Mouse (Mus musculus) spleen, adult 2 months (tissue): ENCODE data around the gene Sgip1. TPM values are rescaled to one million over a fixed set of nuclear protein-coding genes. Genes with fewer than 3 reads are reported as not detected.

Source experiments
- DNase-seq, 2 experiments: peaks; one replicate each; pipeline versions ENCODE4 v3.0.0 to v3.0.0-alpha.2; 2012 to 2021; ENCODE audit warnings: low spot score in 2 of 2, low read depth in 1 of 2
- H3K27ac ChIP-seq: fragments of 200-500 bp; 2 replicates; pipeline ENCODE4 v1.5.1; 2012; ENCODE audit warnings: low read length, inconsistent platforms; ENCODE audit not compliant: insufficient read depth
- H3K27me3 ChIP-seq: fragments of 200-500 bp; 2 replicates; pipeline ENCODE4 v1.6.1; 2012; ENCODE audit warnings: mild to moderate bottlenecking, moderate library complexity, low read length, inconsistent platforms; ENCODE audit not compliant: control insufficient read depth, insufficient read depth
- H3K36me3 ChIP-seq: fragments of 200-500 bp; 2 replicates; pipeline ENCODE4 v1.6.1; 2012; ENCODE audit warnings: mild to moderate bottlenecking, low read length, inconsistent platforms; ENCODE audit not compliant: control insufficient read depth, insufficient read depth
- H3K4me1 ChIP-seq: fragments of 200-500 bp; 2 replicates; pipeline ENCODE4 v1.6.1; 2011; ENCODE audit warnings: inconsistent platforms; ENCODE audit not compliant: control insufficient read depth, insufficient read depth, insufficient read length
- H3K4me3 ChIP-seq: fragments of 200-500 bp; 2 replicates; pipeline ENCODE4 v1.5.1; 2011; ENCODE audit warnings: mild to moderate bottlenecking, inconsistent platforms; ENCODE audit not compliant: insufficient read depth, insufficient read length; ENCODE audit errors: extremely low read depth
- CTCF ChIP-seq: fragments of 200-500 bp; IDR thresholded peaks from 2 replicates; pipeline ENCODE4 v1.5.1; 2011; ENCODE audit warnings: mild to moderate bottlenecking, inconsistent platforms; ENCODE audit not compliant: insufficient read depth, insufficient read length, insufficient replicate concordance; ENCODE audit errors: extremely low read depth
- POLR2A ChIP-seq: fragments of 200-500 bp; IDR thresholded peaks from 2 replicates; pipeline ENCODE4 v1.6.1; 2011; ENCODE audit warnings: low read depth, low read length, inconsistent platforms
- WGBS: fragments of 180-500 bp; shearing (Covaris S2); methylation state at CpG from one replicate; pipeline ENCODE4 v1.1.7; 2018; 5-methylcytosine and 5-hydroxymethylcytosine counted together
- polyA plus RNA-seq: library from polyadenylated mRNA; depleted of rRNA; stranded (reverse); fragments of >200 nt; gene quantifications from 2 replicates; pipeline ENCODE4 v1.2.3, GENCODE M21; 2012

The Sgip1 gene
- polyA plus RNA-seq, 1 experiment, result 0.60 TPM

GRCm38 (mm10) chr4:102762075-102762474 lies 21.0 kb downstream of the Sgip1 start:
- no peak overlapping the region for H3K4me3 ChIP-seq
- no peak for DNase-seq
- no peaks in the 10 kb centered on the region for H3K36me3 ChIP-seq
- 70% methylated on average over 7 of the region's 7 CpGs for WGBS
- TF ChIP-seq CTCF, result no peak
- TF ChIP-seq POLR2A, result no peak
- H3K27ac ChIP-seq, result no peak overlapping the region
- H3K4me1 ChIP-seq, result peaks cover 2% of the 10 kb centered on the region
- H3K27me3 ChIP-seq, result peaks cover 5% of the 10 kb centered on the region

GRCm38 (mm10) chr4:102769070-102769469 lies 28.0 kb downstream of the Sgip1 start:
- TF ChIP-seq POLR2A (no peak), CTCF (no peak)
- no peaks in the 10 kb centered on the region for H3K4me1 ChIP-seq
- no peaks in the 10 kb centered on the region for H3K36me3 ChIP-seq
- no peak for DNase-seq
- WGBS, result 57% methylated on average over 1 of the region's 1 CpGs
- H3K4me3 ChIP-seq, result no peak overlapping the region
- no peak overlapping the region for H3K27ac ChIP-seq
- no peaks in the 10 kb centered on the region for H3K27me3 ChIP-seq

GRCm38 (mm10) chr4:102769936-102770335 lies 28.8 kb downstream of the Sgip1 start:
- Histone ChIP-seq H3K27ac (no peak overlapping the region), H3K36me3 (no peaks in the 10 kb centered on the region), H3K4me3 (no peak overlapping the region), H3K27me3 (no peaks in the 10 kb centered on the region), H3K4me1 (no peaks in the 10 kb centered on the region)
- TF ChIP-seq POLR2A (no peak), CTCF (no peak)
- no peak for DNase-seq
- WGBS, result 77% methylated on average over 6 of the region's 6 CpGs

GRCm38 (mm10) chr4:102771598-102772357 lies 30.7 kb downstream of the Sgip1 start:
- TF ChIP-seq CTCF, result no peak
- TF ChIP-seq POLR2A, result no peak
- H3K27me3 ChIP-seq, result no peaks in the 10 kb centered on the region
- 85% methylated on average over 5 of the region's 5 CpGs for WGBS
- no peak overlapping the region for H3K27ac ChIP-seq
- no peaks in the 10 kb centered on the region for H3K4me1 ChIP-seq
- H3K4me3 ChIP-seq, result no peak overlapping the region
- DNase-seq, result no peak
- H3K36me3 ChIP-seq, result no peaks in the 10 kb centered on the region

- H3K36me3 ChIP-seq, result no peaks in the 10 kb centered on the region
- no peak for DNase-seq
- no peak overlapping the region for H3K4me3 ChIP-seq
- no peaks in the 10 kb centered on the region for H3K4me1 ChIP-seq
- no peaks in the 10 kb centered on the region for H3K27me3 ChIP-seq
- WGBS, result 92% methylated on average over 3 of the region's 3 CpGs
- H3K27ac ChIP-seq, result no peak overlapping the region
- TF ChIP-seq CTCF (no peak), POLR2A (no peak)
These were observed 32.1 kb downstream of the Sgip1 start for GRCm38 (mm10) chr4:102773225-102773624.

- H3K4me3 ChIP-seq, result no peak overlapping the region
- no peaks in the 10 kb centered on the region for H3K4me1 ChIP-seq
- 81% methylated on average over 1 of the region's 1 CpGs for WGBS
- no peak overlapping the region for H3K27ac ChIP-seq
- H3K36me3 ChIP-seq, result no peaks in the 10 kb centered on the region
- DNase-seq, result no peak
- no peaks in the 10 kb centered on the region for H3K27me3 ChIP-seq
- no peak for TF ChIP-seq POLR2A
- no peak for TF ChIP-seq CTCF
These were observed 32.7 kb downstream of the Sgip1 start for GRCm38 (mm10) chr4:102773841-102774240.

- no peak overlapping the region for H3K27ac ChIP-seq
- H3K4me3 ChIP-seq, result no peak overlapping the region
- no peaks in the 10 kb centered on the region for H3K36me3 ChIP-seq
- no peak for DNase-seq
- whole genome bisulfite sequencing, result 62% methylated on average over 1 of the region's 1 CpGs
- TF ChIP-seq CTCF (no peak), POLR2A (no peak)
- no peaks in the 10 kb centered on the region for H3K27me3 ChIP-seq
- no peaks in the 10 kb centered on the region for H3K4me1 ChIP-seq
These were observed 33.5 kb downstream of the Sgip1 start for GRCm38 (mm10) chr4:102774549-102774948.
